In genomic region chr1:59912413-59913157, GRCm38 (mm10) we compare ENCODE assay signal across 8 mouse cellular contexts. TPM values are rescaled to one million over a fixed set of nuclear protein-coding genes. Genes with fewer than 3 reads are reported as not detected.
A peak's percentile ranks its signal among the peaks of the same experiment; 100 is the strongest.
DNase-seq lines count a peak whose midpoint lies in the region; ATAC-seq lines count a peak whose summit lies in the region.

Gene Fam117b (plus strand): TSS chr1:59913006.

- no peaks in the 10 kb centered on the region for H3K27me3 ChIP-seq in heart, embryonic 14.5 days (ENCODE audit: control insufficient read depth, insufficient read depth, low read length)
- H3K27me3 ChIP-seq in liver, embryonic 13.5 days = no peaks in the 10 kb centered on the region
- no peaks in the 10 kb centered on the region for H3K27me3 ChIP-seq in stomach, embryonic 16.5 days (ENCODE audit: control insufficient read depth, insufficient read depth, low read length)

- H3K4me2 ChIP-seq in heart, embryonic 14.5 days (ENCODE audit: low read length) = peak within 1 kb of the TSS; percentile 79
- peak within 1 kb of the TSS; percentile 97 for H3K4me2 ChIP-seq in liver, embryonic 13.5 days
- peak within 1 kb of the TSS; percentile 74 for H3K4me2 ChIP-seq in stomach, embryonic 16.5 days (ENCODE audit: low read depth, low read length)

- WGBS in heart, embryonic 14.5 days = under 1% methylated on average over 65 of the region's 72 CpGs
- WGBS in liver, embryonic 13.5 days (ENCODE audit: insufficient replicate concordance) = under 1% methylated on average over 72 of the region's 72 CpGs
- under 1% methylated on average over 70 of the region's 72 CpGs for WGBS in stomach, embryonic 16.5 days

- H3K9ac ChIP-seq in heart, embryonic 14.5 days (ENCODE audit: low read length) = peak within 1 kb of the TSS; percentile 83
- peak within 1 kb of the TSS; percentile 94 for H3K9ac ChIP-seq in liver, embryonic 13.5 days
- H3K9ac ChIP-seq in stomach, embryonic 16.5 days (ENCODE audit: low read length) = peak within 1 kb of the TSS; percentile 97

- peak; percentile 93 for DNase-seq in c-Kit-negative CD71-positive TER-119-positive erythroid progenitor cells, embryonic 14.5 days (ENCODE audit: low read depth, low spot score)
- DNase-seq in fibroblast of lung, adult 2 months (ENCODE audit: low read depth) = peak; percentile 90
- peak; percentile 99 for DNase-seq in kidney, postnatal 14 days
- DNase-seq in liver, embryonic 13.5 days = peak; percentile 97
- DNase-seq in neural tube, embryonic 10.5 days (ENCODE audit: extremely low spot score, low spot score) = peak; percentile 97

- H3K27ac ChIP-seq in heart, embryonic 14.5 days (replicated peaks in 1 of 2; ENCODE audit: control insufficient read depth in 1 of 2, insufficient read depth in 1 of 2, low read depth in 2 of 2, low read length in 2 of 2) = peak within 1 kb of the TSS; percentile 75 to 87
- H3K27ac ChIP-seq in liver, embryonic 13.5 days = peak within 1 kb of the TSS; percentile 91
- peak within 1 kb of the TSS; percentile 90 for H3K27ac ChIP-seq in stomach, embryonic 16.5 days (ENCODE audit: low read length)

- H3K4me1 ChIP-seq in heart, embryonic 14.5 days (ENCODE audit: control insufficient read depth in 2 of 2, insufficient read depth in 2 of 2, low read length in 2 of 2) = peaks cover 2 to 27% of the 10 kb centered on the region in 2 experiments
- H3K4me1 ChIP-seq in liver, embryonic 13.5 days (replicated peaks) = peaks cover 46% of the 10 kb centered on the region
- H3K4me1 ChIP-seq in stomach, embryonic 16.5 days (ENCODE audit: control insufficient read depth, insufficient read depth, low read length) = peaks cover 20% of the 10 kb centered on the region

- H3K9me3 ChIP-seq in heart, embryonic 14.5 days (ENCODE audit: control insufficient read depth, low read length) = no peaks in the 10 kb centered on the region
- H3K9me3 ChIP-seq in liver, embryonic 13.5 days (replicated peaks) = no peaks in the 10 kb centered on the region
- no peaks in the 10 kb centered on the region for H3K9me3 ChIP-seq in stomach, embryonic 16.5 days (replicated peaks; ENCODE audit: control insufficient read depth, low read length)

- peak within 1 kb of the TSS; percentile 59 to 98 for H3K4me3 ChIP-seq in heart, embryonic 14.5 days (ENCODE audit: control insufficient read depth in 1 of 2, insufficient read depth in 1 of 2, low read depth in 1 of 2, low read length in 2 of 2)
- peak within 1 kb of the TSS; percentile 96 for H3K4me3 ChIP-seq in liver, embryonic 13.5 days (replicated peaks)
- peak within 1 kb of the TSS; percentile 96 for H3K4me3 ChIP-seq in stomach, embryonic 16.5 days (replicated peaks; ENCODE audit: low read length)

- H3K36me3 ChIP-seq in heart, embryonic 14.5 days (ENCODE audit: control insufficient read depth, insufficient read depth, low read length) = no peaks in the 10 kb centered on the region
- no peaks in the 10 kb centered on the region for H3K36me3 ChIP-seq in liver, embryonic 13.5 days
- H3K36me3 ChIP-seq in stomach, embryonic 16.5 days (ENCODE audit: control insufficient read depth, insufficient read depth, low read length) = no peaks in the 10 kb centered on the region

- ATAC-seq in CD4-positive, CD25-positive, alpha-beta regulatory T cell, adult 4 months = peak; percentile 87
- ATAC-seq in heart, embryonic 14.5 days (ENCODE audit: insufficient number of reproducible peaks, insufficient read depth, low FRiP score, low read depth) = peak; percentile 95
- peak; percentile 94 for ATAC-seq in liver, embryonic 13.5 days (ENCODE audit: low read depth)
- ATAC-seq in stomach, embryonic 16.5 days (ENCODE audit: insufficient read depth, low FRiP score) = peak; percentile 97

RNA-seq across cellular contexts. Expression of gene Fam117b, which starts in this region (rescaled TPM):
- 10 to 100 TPM; 12.1 to 15.4 TPM for polyA plus RNA-seq in CD4-positive, CD25-positive, alpha-beta regulatory T cell, adult 4 months (2017; shearing (Covaris generic))
- 6.5 and 6.8 TPM in 2 replicates for polyA plus RNA-seq in heart, embryonic 14.5 days (2014; fragmentation: Nextera tagmentation; extraction: Ambion mirVana)
- polyA plus RNA-seq in liver, embryonic 13.5 days (2015; fragmentation: Nextera tagmentation; extraction: Ambion mirVana) = 2.5 and 2.9 TPM in 2 replicates
- polyA plus RNA-seq in stomach, embryonic 16.5 days (2015; fragmentation: Nextera tagmentation; extraction: Ambion mirVana) = 3.6 and 4.0 TPM in 2 replicates

Comparison
In these comparisons a context has a peak if more than half of its experiments do, and no peak if none do; other contexts are left out.
1. Peak in every context shown above with its lines: DNase-seq, ATAC-seq, H3K4me3 ChIP-seq and H3K27ac ChIP-seq.